Mouse (Mus musculus): ENCODE data around the gene Nos1ap. TPM values are rescaled to one million over a fixed set of nuclear protein-coding genes. Genes with fewer than 3 reads are reported as not detected.

Nos1ap gene
- 100 to 1,000 TPM; 204 to 213 TPM for total RNA-seq (2021)

DNA sequence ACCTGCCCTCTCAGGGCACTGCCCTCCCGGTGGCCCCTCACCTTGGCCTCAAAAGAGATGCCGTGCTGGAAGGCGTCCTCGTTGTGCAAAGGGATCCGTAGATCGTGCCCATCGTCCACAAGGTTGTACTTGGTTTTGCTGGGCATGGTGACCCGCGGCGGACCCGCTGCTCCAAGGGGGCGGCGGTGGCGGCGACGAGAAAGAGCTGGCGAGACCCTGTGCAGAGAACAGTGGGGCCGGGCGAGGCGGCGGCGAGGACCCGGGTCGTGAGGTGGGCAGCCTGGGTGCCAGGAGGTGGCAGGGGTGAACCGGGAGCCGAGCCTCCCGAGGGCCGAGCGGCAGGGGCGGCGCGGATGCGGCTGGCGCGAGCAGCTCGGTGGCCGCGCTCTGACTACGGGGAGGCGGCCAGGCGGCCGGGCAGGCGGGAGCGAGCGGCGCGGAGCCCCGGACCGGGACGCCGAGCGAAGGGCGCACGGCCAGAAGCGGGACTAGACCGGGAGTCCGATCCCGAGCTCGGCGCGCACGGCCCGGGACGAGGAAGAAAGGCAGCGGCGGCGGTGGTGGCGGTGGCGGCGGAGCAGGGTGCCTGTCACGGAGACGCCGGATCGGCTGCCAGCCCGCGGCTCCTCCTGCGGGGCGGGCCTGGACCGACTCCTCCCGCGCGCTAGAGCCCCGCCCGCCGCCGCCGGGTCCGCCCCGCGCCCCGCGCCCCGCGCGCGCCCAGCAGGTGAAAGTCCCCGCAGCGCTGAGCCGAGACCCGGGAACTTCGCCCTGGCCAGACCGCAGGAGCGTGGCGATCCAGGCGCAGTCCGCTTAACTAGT is at the start of gene Nos1ap:
Gene Nos1ap (minus strand): TSS at position 643 of the 822 bp plus-strand sequence.
- DNase-seq = peak; percentile 87 to 88

DNA sequence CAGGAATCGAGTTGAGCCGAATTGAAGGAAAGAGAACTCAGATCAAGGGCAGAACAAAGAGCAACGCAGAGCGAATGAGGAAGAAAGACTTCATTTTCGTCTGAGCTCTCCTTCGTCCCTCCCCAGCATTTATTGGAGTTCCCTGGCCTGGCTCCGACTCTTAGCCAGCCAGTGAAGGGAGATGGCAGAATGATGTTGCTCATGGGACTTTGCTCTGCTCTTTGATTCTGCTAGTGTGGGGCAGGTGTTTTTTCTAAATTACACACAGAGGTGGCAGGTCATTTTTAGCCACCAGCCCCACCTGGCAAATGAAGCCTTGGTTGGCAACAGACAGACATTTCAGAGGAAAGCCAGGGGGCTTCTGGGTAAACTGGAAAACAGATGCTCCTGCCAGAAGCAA is 49.3 kb upstream of the Nos1ap start:
- DNase-seq = no peak

DNA sequence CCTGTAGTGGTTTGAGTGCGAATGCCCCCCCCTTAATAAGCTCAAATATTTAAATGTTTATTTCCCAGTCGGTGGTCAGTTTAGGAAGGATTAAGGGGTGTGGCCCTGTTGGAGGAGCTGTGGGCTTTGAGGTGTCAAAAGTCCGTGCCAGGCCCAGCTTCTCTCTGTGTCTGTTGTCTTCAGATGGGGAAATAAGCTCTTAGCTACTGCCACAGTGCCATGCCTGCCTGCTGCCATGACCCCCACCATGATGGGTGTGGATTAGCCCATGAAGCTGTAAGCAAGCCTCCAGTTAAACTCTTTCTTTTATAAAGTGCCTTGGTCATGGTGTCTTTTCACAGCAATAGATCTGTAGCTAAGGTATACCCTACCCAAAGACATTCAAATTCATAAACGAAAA is 43.2 kb upstream of the Nos1ap start:
- DNase-seq = no peak

DNA sequence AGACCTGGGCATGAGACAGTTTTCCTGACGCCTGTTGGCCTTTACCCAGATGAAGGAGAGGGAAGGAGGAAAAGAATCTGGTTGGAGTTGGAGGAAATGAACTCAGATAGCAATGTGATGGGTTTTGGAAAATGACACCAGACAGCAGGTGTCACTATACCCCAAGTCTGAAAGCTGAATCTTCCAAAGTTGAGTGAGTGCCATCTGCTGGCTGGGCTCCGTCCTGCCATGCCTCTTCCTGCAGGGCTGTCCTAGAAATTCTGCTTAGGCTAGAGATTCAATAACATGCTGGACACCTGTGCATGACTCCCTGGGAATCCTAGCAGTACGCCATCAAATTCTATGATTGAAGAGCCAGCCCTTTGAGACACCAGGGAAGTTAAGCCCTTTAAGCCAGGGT is 42.7 kb upstream of the Nos1ap start:
- DNase-seq = peak; percentile 64 to 78

DNA sequence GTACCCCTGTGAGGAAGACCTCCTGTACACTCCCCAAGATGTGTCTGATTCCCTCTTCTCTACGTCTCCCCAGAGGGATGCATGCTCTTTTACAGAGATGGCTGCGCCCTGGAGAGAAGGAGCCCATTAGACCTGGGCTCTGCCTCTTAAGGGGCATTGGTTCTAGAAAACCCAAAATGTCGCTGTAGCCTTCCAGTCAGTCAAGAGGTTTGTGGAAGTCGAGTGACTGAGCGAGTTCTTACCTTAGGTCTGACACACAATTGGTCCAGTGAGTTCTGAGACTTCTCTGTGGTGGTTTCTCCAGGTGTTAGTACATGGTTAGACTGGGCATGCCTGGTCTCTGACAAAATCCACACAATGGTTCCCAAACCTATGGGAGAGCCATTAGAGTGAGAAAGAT is 41.9 kb upstream of the Nos1ap start:
- no peak for DNase-seq

DNA sequence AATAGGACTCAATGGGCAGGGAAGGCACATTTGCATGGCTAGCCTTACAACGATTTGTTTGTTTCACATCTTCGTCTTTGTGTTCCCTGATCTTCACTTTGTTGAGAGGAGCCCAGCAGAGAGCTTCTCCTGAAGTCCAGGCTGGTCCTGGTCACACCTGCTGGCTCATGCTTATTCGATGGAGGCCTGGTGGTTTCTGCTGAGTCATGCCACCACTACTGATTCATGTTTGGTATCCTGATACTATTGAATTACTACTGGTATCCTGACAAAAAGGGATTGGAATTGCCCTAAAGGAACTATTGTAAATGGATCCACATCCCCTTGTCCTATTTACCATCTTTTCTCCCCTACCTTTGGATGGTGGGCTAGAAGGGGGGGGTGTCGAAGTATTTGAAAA is 40.8 kb upstream of the Nos1ap start:
- no peak for DNase-seq

DNA sequence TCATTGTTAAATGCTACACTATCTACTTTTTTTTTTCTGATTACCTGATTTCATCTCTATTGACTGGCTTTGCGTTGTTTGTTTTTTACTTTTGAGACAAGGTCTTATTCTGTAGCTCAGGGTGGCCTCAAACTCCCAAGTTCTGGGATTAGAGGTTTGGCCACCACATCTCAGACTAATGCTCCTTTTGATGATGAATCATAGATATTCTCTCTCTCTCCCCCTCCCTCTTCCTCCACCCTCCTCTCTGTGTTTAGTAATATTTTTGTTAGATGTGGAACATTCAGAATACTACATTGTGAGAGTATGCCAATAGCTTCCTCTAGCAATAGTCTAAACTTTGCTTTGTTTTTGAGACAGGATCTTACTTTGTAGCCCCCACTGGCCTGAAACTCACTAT is 33.8 kb upstream of the Nos1ap start:
- no peak for DNase-seq

DNA sequence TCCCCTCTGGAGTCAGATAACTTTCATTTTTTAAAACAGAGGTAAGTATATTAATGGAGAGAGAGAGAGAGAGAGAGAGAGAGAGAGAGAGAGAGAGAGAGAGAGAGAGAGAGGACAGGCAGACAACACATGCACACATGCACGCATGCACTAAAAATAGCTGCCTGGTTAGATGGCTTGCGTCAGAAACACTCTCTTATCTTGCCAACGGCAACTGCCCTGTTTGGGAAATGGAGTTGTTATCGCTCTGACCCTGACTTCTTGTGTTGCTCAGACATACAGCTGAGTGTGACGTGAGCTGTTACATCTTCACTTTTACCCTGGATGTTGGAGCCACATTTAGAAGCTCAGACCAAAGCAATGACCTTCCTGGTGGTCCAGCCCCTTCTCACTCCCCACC is 33.3 kb upstream of the Nos1ap start:
- no peak for DNase-seq

DNA sequence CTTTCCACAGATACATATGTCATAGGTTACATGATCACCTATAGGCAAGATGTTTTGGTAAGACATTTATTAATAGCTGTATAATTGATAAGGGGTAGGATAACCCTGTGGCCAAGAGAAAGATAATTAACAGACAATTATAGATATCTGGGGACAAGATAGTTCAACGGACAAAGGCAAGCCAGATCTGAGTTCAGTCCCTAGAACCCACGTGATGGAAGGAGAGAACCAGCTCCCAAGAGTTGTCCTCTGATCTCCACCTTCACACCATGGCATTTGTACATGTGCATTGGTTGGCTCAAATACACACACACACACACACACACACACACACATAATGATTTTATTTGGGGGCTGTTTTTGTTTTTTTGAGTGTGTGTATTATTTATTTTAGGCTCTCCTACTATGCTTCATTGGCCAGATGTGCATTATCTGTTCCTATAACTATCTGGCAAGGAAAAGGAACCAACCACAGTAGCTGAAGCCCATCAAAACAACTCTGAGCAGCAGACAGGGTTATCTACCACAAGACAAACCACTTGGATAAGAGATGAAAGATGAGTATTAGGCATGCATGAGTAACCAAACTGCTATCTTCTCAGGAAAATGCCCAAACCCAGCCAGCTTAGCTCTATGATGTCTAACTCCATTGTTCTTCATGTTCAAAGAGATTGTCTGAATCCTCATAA is 30.2 kb upstream of the Nos1ap start:
- no peak for DNase-seq

DNA sequence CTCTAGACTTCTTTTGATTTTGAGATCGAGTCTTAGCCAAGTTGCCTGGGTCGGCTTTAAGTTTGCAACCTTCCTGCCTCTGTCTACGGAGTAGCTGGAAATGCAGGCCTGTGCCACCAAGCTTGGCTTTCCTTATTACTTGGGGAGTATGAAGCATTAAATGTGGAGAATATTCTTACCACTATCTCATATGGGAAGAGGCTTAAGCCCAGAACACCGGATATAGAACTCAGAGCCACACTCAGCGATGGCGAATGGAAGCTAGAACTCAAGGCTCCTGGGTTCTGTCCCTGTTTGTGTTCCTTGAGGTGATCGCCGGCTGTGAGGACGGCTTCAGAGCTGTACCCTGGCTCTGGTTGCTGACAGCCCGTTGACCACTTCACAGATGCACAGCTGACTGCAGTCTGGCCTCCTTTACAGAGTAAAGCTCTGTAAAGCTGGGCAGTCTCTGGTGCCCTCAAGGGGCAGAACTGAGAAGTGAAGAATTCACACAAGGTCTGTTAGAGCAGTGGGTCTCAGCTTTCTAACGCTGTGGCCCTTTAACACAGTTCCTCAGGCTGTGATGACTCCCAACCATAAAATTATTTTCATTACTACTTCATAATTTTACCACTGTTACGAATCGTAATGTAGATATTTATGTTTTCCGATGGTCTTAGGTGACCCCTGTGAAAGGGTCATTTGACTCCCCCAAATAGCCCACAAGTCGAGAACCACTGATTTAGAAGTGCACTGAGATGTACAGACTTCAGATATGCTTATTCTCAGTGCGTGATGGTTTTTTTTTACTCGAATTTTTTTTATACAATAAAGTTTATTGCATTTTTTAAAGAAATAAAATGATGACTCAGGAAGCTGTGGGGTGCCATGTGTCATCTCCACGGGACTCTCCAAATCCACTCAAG is 23.6 kb upstream of the Nos1ap start:
- DNase-seq = peak; percentile 61 to 66

DNA sequence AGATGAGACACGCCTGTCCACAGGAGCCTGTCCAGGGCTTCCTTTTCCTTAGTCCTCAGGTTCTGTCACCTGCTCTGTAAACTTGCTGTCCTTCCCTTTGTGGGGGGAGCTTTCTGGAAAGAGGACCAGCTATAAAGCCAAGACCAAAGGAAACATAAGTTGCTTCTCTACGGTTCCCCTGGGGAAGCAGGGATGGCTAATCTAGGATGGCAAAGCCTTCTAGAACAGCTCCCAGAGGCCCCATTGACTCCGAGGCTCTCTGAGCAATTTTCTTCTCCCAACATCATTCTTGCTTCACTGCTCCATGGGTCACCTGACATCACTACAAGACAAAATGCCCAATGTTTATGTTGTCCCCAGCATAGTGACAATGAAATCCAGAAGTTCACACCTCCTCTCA is 22.0 kb upstream of the Nos1ap start:
- no peak for DNase-seq

DNA sequence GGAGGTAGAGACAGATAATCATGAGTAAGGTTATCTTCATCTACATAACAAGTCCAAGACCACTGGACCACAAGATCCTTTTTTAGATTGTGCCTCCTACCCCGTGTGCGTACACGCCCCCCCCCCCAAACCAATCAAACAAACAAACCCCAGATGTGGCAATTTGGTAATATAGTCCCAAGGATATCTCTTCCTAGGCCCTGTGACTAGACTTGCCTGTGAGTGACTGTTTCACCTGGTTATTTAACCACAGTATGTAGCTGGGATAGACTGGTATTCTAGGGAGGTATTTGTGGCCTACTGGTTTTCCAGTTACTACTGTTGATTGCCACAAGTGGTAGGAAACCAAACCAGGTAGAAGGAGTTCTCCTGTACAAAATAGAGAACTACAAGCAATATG is 21.0 kb upstream of the Nos1ap start:
- DNase-seq = no peak

DNA sequence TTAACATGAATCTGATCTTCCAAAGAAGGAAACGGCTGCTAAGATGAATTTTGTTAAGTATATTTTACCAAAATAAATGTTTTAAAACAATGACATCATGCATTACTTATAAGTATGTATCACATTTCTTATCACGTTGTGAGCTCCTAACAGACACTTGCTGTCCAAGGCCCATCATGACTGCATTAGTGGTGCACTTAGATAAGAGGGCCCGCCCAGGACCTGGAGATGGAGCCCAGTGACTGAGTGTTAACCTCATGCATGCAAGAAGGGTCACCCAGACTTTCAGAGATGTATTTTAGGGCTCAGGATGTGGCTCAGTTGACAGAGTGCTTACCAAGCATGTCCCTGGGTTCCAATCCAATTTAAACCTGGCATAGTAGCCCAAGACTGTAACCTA is 20.6 kb upstream of the Nos1ap start:
- DNase-seq = no peak

DNA sequence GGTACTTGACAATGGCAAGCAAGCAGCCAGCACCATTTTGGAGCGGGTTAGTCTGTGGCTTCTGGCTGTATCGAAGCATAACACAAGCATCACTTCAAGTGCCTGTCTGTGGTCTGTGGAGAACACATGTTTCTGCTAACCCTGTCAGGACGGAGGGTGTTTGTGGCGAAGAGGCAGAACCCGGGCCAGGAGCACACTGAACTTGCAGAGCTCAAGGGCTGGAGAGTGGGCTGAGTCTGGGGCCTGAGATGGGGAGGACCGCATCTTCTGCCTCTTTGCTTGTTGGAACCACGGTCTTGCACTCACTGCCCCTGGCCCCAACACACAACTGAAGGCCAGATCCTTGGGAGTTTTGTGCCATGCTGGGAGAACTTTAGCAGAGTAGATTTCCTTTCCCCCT is 20.2 kb upstream of the Nos1ap start:
- no peak for DNase-seq

DNA sequence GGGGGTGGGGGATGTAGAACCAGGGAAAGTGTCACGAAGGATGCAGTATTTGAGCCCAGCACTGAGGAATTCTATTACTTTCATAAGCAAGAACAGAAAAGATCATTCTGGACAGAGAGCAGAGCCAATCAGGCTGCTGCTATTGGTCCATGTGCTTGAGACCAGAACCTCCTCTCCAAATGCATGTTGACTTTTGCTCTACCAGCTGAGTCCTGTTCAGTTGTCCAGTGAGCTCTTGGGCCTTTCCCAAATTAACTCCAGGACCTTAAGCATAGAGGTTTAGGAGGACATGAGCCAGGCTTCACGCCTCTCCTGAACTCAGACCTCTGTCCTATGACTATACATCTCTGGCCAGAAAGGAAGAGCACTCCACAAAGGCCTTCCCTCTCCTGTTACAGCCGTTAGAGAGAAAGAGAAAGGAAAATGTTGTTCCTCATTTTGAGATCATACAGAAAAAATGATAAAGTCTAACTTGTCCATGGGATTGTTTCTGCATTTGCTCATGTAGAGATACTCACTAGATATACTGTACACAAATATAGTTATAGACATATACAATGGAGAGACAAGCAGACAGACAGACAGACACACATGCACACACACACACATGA is 18.9 kb upstream of the Nos1ap start:
- no peak for DNase-seq

DNA sequence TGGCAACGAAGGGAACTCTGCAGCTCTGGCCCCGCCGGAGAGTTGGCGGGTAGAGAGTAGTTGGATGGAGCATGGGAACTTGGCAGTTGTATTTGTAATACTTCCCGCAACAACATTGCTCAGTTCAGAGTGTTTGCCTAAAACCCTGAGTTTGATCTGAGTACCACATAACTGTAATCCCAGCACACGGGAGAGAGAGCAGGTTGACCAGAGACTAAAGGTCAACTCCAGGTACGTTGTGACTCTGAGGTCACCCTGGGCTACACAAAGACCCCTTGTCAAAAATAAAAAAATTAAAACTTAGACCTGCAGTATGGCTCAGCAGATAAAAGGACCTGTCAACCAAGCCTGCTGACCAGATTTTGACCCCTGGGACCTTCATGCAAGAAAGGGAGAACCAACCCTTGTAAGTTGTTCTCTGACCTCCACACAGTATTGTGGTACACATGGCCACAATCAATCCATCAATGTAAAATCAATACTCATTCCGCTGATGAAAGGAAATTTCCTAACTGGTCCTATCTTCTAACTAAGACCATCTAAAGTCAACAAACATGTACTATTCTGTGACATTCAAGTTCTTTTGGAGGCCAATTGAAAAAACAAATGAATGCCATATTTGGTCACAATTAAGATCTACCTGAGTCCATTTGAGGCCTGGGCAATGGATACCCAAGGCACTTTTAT is 17.7 kb upstream of the Nos1ap start:
- no peak for DNase-seq

DNA sequence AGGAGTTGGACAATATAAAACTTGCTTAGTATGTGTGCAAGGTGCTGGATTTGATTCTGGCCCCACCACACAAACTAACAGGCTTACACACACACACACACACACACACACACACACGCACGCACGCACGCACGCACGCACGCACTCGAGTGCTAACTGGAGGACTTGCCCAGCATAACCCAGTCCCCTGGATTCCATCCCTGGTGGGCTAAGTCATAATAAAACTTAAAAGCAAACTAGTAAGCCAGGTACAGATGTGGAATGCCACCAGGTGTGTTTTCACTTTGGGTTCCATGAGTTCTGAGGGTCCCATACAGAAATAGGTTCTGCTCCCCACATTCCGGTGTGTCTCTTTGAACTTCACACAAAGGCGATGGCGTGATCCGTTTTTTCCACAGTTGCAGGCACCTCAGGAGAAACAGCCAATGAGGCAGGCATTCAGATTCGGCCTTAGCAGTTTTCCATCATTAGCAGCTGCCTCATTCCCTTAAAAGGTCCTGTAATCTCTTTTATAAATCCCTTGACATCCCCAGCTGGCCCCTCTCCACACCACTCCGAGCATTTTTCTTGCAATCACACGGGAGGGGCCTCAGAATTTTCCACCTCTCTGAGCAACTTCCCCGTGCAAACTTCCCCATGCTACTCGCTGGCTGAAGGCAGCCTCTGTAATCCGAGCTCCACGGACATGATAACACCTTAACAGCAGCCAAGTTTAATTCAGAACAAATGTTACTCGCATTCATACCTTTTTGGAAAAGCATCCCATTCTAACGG is 15.8 kb upstream of the Nos1ap start:
- no peak for DNase-seq

DNA sequence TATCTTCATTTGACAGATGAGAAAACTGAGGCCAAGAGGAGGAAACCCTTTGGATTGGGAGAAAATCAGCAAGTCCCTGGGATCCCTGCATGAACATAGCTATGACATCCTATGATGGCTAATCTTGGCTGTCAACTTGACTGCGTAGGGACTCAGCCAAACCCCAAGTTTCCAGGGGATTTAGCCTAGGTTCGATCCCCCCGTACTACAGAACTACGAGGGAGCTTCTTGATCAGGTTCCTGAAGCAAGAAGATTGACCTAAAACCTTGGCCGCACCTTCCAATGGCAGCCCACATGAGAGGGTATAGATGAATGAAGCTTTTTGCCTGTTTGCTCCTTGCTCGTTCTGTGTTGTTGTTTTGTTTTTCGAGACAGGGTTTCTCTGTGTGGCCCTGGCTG is 4.9 kb upstream of the Nos1ap start:
- no peak for DNase-seq

DNA sequence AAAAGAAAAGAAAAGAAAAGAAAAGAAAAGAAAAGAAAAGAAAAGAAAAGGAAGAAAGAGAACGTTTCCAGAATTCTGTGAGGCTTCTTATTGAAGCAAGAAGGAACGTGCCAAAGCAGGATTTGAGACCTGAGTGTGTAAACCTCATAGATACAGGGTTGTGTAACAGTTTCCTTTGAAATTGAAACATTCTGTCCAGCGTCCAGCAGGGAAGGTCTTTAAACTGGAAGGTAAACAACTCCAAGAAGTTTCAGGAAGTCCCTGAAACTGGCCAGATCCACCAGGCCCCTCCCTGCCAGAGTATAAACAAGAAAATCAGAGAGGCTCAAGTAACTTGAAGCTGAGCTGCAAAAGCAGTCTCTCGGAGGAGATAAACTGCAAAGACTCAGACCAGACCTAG is 870 bp upstream of the Nos1ap start:
- no peak for DNase-seq

DNA sequence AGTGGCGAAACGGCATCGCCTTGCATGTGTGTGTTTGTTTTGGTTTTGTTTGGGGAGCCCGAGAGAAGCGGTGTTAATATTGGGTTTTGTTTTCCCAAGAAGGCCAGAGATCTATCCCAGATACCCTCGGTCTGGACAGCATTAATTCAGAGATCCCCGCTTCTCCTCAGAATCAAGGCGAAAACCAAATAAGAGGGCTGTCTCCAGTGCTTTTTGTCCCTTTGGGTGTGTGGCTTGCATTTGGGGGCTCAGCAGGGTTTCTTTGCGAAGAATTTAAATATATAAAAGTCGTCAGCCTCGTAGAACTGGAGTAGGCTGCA is 340 bp upstream of the Nos1ap start:
- DNase-seq = no peak

DNA sequence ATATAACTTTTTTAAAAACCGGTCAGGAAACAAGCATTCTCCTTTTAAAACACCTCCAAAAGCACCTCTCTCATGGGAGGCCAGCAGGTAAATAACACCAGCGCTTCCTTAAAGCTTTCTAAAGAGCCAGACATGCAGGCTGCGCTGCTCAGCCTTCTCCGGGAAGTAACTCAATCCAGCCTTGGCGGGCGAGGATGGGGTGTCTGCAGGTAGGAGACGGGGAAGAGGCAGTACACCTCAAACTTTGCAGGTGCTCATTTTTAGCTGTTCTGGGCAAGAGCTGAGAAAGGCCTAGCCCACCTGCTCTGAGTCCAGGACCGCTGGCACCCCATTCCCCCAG is 812 bp downstream of the Nos1ap start:
- DNase-seq = no peak

DNA sequence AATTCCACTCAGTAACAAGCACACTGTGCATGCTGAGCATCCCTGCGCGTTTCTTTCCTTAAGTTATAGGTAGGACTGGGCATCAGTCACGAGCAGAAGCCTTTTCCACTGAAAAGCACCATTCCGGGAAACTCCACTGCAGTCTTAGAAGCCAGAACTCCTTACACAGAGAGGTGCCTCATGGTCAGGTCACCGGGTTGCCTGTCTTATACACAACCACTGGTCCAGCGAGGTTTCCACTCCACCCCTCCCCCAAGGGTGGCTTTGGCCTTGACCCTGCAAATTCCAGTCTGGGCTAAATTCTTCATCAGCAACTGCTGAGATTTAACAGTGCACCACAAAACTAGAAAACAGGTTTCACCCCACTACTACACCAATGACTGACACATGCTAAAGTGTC is 1.3 kb downstream of the Nos1ap start:
- DNase-seq = no peak
